Mouse (Mus musculus) CH12.LX (cell line): ENCODE results near the gene Acad11.

Experiments used
- CTCF ChIP-seq, 2 experiments: IDR thresholded peaks in 1 of 2; conservative IDR thresholded peaks in 1 of 2; 2 replicates each; pipeline ENCODE4 v1.5.1; 2011 to 2012; ENCODE audit warnings: low read depth in 2 of 2, low read length in 2 of 2, improper control_type of control experiment in 1 of 2, inconsistent platforms in 1 of 2, mild to moderate bottlenecking in 1 of 2, moderate library complexity in 1 of 2
- MAFK ChIP-seq: IDR thresholded peaks from 2 replicates; pipeline ENCODE4 v1.6.1; 2011; ENCODE audit warnings: low read length, improper control_type of control experiment; ENCODE audit not compliant: insufficient replicate concordance
- POLR2A ChIP-seq: IDR thresholded peaks from 2 replicates; pipeline ENCODE4 v1.6.1; 2011; ENCODE audit warnings: low read depth, mild to moderate bottlenecking, improper control_type of control experiment, low read length
- POLR2AphosphoS2 ChIP-seq: IDR thresholded peaks from 2 replicates; pipeline ENCODE4 v1.6.1; 2011; ENCODE audit warnings: low read depth, low read length, improper control_type of control experiment
- SMC3 ChIP-seq: IDR thresholded peaks from 2 replicates; pipeline ENCODE4 v1.6.1; 2011; ENCODE audit warnings: low read depth, low read length, improper control_type of control experiment
- USF1 ChIP-seq: IDR thresholded peaks from 2 replicates; pipeline ENCODE4 v1.6.1; 2014; ENCODE audit warnings: low read depth, mild to moderate bottlenecking, inconsistent platforms, low read length, improper control_type of control experiment
- ZKSCAN1 ChIP-seq: IDR thresholded peaks from 2 replicates; pipeline ENCODE4 v1.6.1; 2012; ENCODE audit warnings: low read depth, inconsistent platforms, low read length, improper control_type of control experiment, borderline replicate concordance
- ZNF384 ChIP-seq: IDR thresholded peaks from 2 replicates; pipeline ENCODE4 v1.6.1; 2012; ENCODE audit warnings: low read depth, low read length, improper control_type of control experiment, inconsistent platforms

DNA sequence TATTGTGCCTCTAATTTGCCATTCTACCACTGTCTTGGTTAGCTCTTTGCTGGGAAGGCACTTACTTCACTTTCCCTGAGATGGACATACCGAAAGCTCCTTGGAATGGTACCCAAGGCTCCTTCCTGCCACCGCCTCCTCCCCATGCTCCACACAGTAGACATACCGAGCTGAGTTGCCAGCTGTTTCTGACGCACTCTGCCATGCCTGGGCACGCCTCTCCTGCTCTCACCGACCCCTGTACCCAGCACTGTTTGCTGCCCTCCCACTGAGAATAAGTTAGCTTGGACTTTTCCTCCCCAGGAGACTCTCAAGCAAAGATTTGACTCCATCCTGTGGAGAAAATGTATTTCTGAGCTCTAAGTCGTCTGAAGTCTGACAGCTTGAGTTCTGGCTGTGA is 37.6 kb downstream of the Acad11 start:
- TF ChIP-seq CTCF (conservative IDR thresholded peaks at IDR 0.05 in 1 of 2, IDR thresholded peaks at IDR 0.05 in 1 of 2; ENCODE audit: low read depth in 2 of 2, low read length in 2 of 2), result no peak
- no peak for TF ChIP-seq MAFK
- no peak for TF ChIP-seq USF1
- no peak for TF ChIP-seq ZNF384
- no peak for TF ChIP-seq SMC3
- no peak for TF ChIP-seq ZKSCAN1
- TF ChIP-seq POLR2AphosphoS2, result no peak
- TF ChIP-seq POLR2A, result no peak
